Mouse (Mus musculus) midbrain, embryonic 13.5 days (tissue): Measurements from ENCODE around the gene Gak. TPM values are rescaled to one million over a fixed set of nuclear protein-coding genes. Genes with fewer than 3 reads are reported as not detected.
A peak's percentile ranks its signal among the peaks of the same experiment; 100 is the strongest.

Experiments used
- ATAC-seq: fragments of 200-750 bp; cut with Nextera tagmentation; 2 replicates; pipeline ENCODE4 v1.8.0; 2017; ENCODE audit warnings: mild to moderate bottlenecking, moderate TSS enrichment, moderate library complexity
- H3K27ac ChIP-seq: fragments of 300-500 bp; sonication (generic); 2 replicates; pipeline ENCODE4 v1.5.1; 2015; ENCODE audit warnings: inconsistent platforms, mild to moderate bottlenecking, moderate library complexity
- H3K27me3 ChIP-seq: fragments of 300-500 bp; sonication (generic); 2 replicates; pipeline ENCODE4 v1.6.1; 2015; ENCODE audit warnings: mild to moderate bottlenecking, inconsistent platforms
- H3K36me3 ChIP-seq: fragments of 300-500 bp; sonication (generic); 2 replicates; pipeline ENCODE4 v1.6.1; 2015; ENCODE audit warnings: mild to moderate bottlenecking, inconsistent platforms
- H3K4me1 ChIP-seq: fragments of 300-500 bp; sonication (generic); replicated peaks from 2 replicates; pipeline ENCODE4 v1.6.1; 2015; ENCODE audit warnings: inconsistent platforms
- H3K4me2 ChIP-seq: fragments of 300-500 bp; sonication (generic); replicated peaks from 2 replicates; pipeline ENCODE4 v1.6.1; 2015; ENCODE audit warnings: moderate library complexity, mild to moderate bottlenecking, inconsistent platforms
- H3K4me3 ChIP-seq: fragments of 300-500 bp; sonication (generic); replicated peaks from 2 replicates; pipeline ENCODE4 v1.5.1; 2015; ENCODE audit warnings: mild to moderate bottlenecking, inconsistent platforms
- H3K9ac ChIP-seq: fragments of 300-500 bp; sonication (generic); replicated peaks from 2 replicates; pipeline ENCODE4 v1.6.1; 2015; ENCODE audit warnings: mild to moderate bottlenecking, inconsistent platforms
- H3K9me3 ChIP-seq: fragments of 300-500 bp; sonication (generic); 2 replicates; pipeline ENCODE4 v1.6.1; 2016; ENCODE audit warnings: mild to moderate bottlenecking, inconsistent platforms
- WGBS: fragments of 180-500 bp; shearing (Covaris S2); methylation state at CpG from one replicate; pipeline ENCODE4 v1.1.7; 2015; 5-methylcytosine and 5-hydroxymethylcytosine counted together
- polyA plus RNA-seq: library from polyadenylated mRNA; unstranded; fragments of >200 nt; fragmentation: Nextera tagmentation; extraction: Ambion mirVana; gene quantifications from 2 replicates; pipeline ENCODE4 v1.2.1, GENCODE M21; 2015

The Gak gene
- polyA plus RNA-seq, 1 experiment from 2014 or later: 51.7 TPM

DNA sequence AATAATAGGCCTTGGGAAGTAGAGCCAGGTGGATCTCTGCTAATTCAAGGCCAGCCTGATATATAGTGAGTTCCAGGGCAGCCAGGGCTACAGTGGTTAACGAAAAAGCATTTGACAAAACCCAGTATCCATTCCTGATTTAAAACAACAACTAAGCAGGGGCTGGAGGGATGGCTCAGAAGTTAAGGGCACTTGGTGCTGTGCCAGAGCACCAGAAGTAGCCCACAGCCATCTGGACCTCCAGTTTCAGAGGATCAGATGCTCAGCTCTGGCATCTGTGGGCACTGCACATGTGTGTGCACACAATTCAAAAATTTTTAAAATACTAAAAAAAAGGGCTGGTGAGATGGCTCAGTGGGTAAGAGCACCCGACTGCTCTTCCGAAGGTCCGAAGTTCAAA is 4.1 kb upstream of the Gak start:
- ATAC-seq: no peak
- H3K27ac ChIP-seq: no peak overlapping the region
- H3K4me3 ChIP-seq: no peak overlapping the region
- no peaks in the 10 kb centered on the region for H3K36me3 ChIP-seq
- H3K4me1 ChIP-seq: peaks cover 12% of the 10 kb centered on the region
- no peak overlapping the region for H3K4me2 ChIP-seq
- no peak overlapping the region for H3K9ac ChIP-seq
- H3K9me3 ChIP-seq: no peaks in the 10 kb centered on the region
- WGBS: 93% methylated on average over 4 of the region's 4 CpGs
- no peaks in the 10 kb centered on the region for H3K27me3 ChIP-seq

DNA sequence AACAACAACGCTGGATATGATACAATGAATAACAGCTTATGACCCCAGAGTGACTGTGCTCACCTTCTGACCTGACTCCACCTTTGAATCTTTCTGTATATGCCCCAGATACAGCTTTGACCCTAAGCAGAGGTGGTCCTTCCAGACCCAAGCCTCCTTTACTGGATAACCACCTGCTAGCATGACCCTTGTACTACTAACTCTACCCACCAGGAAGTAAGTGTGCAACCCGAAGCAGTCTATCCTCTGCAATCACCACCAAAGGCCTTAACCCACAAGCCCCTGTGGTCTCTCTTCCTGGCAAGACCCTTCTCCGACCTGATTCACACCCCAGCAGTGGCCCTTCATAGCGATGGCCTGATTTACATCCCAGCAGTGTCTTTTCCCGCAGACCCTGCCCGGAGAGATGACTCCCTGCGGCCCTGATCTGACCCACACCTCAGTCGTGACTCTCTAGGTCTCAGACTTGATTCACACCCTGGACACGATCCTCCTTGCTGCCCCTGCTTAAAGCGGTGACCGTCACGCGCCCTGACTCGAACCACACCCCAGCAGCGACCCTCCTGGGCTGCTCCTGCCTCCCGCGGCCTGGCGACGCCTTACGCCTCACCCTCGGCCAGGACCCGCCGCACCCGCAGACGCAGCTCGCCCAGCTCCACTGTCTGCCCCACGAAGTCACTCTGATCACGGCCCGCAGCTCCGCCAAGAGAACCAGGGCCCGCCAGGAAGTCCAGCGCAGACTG is 493 bp downstream of the Gak start:
- Histone ChIP-seq H3K27me3 (no peaks in the 10 kb centered on the region), H3K4me2 (peak overlapping the region; percentile 96), H3K4me3 (peak overlapping the region; percentile 83), H3K4me1 (peaks cover 32% of the 10 kb centered on the region), H3K36me3 (peaks cover 6% of the 10 kb centered on the region), H3K9ac (peak overlapping the region; percentile 95), H3K27ac (peak overlapping the region; percentile 87), H3K9me3 (no peaks in the 10 kb centered on the region)
- peak; percentile 90 for ATAC-seq
- WGBS: 3% methylated on average over 32 of the region's 32 CpGs

DNA sequence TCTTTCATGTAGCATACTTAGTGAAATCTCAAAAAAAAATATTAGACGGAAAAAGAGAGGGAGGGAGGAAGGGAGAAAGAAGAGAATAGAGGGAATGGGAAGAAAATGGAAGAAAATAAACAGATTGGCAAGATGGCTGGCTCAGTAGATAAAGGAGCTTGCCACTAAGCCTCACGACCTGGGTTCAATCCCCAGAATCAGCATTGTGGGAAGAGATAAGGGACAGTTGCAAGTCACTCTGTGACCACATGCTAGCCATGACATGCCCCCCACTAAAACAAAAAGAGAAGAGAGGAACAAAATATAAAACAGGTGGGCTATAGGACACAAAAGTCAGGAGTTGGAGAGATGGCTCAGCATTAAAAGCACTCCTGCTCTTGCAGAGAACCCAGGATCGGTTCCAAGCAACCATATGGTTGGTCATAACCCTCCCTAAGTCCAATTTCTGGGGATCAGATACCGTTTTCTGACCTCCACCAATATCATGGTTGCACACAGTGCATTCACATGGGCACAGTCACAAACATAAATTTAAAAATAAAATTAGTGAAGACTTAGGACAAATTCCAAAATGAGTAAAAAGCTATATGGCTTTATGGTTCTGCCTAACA is 3.4 kb downstream of the Gak start:
- H3K4me1 ChIP-seq: peaks cover 32% of the 10 kb centered on the region
- no peak overlapping the region for H3K4me2 ChIP-seq
- 90% methylated on average over 4 of the region's 4 CpGs for WGBS
- no peak overlapping the region for H3K9ac ChIP-seq
- no peak overlapping the region for H3K27ac ChIP-seq
- no peaks in the 10 kb centered on the region for H3K27me3 ChIP-seq
- H3K9me3 ChIP-seq: no peaks in the 10 kb centered on the region
- H3K4me3 ChIP-seq: no peak overlapping the region
- no peak for ATAC-seq
- peaks cover 32% of the 10 kb centered on the region for H3K36me3 ChIP-seq

DNA sequence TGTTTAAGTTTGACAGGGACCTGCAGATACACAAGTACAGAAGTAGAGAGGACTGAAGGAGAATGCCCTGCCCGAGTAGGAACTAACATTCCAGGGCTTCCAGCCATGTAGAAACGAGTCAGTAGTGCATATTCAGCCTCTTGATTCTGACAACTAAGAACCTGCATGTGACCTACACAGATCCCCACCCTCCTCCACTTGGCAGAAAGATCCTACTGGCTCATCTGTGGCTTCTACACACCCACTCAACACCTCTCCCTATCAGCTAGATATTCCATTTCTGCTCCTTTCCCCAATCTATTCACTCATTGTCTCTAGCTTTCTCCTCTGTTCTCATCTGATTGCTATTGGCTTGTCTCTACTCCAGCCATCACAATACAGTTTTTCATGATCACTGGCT is 7.7 kb downstream of the Gak start:
- peaks cover 2% of the 10 kb centered on the region for H3K4me1 ChIP-seq
- no peaks in the 10 kb centered on the region for H3K27me3 ChIP-seq
- ATAC-seq: no peak
- peaks cover 59% of the 10 kb centered on the region for H3K36me3 ChIP-seq
- H3K4me2 ChIP-seq: no peak overlapping the region
- no peak overlapping the region for H3K9ac ChIP-seq
- no peak overlapping the region for H3K4me3 ChIP-seq
- H3K27ac ChIP-seq: no peak overlapping the region
- WGBS: 92% methylated on average over 2 of the region's 2 CpGs
- H3K9me3 ChIP-seq: no peaks in the 10 kb centered on the region

DNA sequence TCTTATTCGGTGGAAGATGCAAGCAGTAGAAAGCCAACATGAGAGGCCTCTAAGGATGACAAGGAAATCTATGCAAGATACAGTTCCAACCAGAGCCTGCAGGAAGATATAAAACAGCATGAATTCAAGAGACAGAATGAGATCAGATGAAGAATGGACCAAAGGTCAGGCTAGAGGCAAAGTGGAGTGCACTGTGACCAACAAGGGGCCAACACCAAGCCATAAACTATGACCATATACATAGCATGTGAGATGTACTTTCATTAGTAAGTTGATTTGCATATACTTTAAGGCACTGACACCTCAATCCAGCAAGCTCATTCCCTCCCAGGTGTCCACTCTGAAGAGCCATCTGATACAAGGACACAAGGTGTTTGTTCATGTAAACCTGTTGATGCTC is 19.1 kb downstream of the Gak start:
- H3K9me3 ChIP-seq: no peaks in the 10 kb centered on the region
- ATAC-seq: no peak
- H3K4me1 ChIP-seq: no peaks in the 10 kb centered on the region
- H3K27ac ChIP-seq: no peak overlapping the region
- H3K27me3 ChIP-seq: no peaks in the 10 kb centered on the region
- H3K4me2 ChIP-seq: no peak overlapping the region
- no peak overlapping the region for H3K4me3 ChIP-seq
- H3K9ac ChIP-seq: no peak overlapping the region
- peaks cover 96% of the 10 kb centered on the region for H3K36me3 ChIP-seq
- WGBS: 98% methylated on average over 1 of the region's 1 CpGs

DNA sequence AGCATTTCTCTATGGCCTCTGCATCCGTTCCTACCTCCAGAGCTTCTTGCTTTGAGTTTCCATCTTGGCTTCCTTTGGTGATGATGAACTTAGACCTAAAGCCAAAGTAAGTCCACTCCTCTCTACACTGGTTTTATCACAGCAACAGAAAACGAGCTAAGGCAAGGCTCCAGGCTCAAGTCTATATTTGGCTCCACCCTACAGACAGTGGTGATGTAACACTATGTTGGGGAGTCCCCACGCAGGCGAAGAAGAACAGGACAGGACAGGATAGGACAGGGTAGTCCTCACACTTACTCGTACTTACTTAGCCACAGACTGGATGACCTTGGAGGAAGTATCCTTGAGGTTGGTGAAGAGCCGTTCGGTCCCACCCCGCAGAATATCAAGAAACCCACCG is 27.0 kb downstream of the Gak start:
- Histone ChIP-seq H3K4me1 (no peaks in the 10 kb centered on the region), H3K27me3 (no peaks in the 10 kb centered on the region), H3K27ac (no peak overlapping the region), H3K9ac (no peak overlapping the region), H3K9me3 (no peaks in the 10 kb centered on the region), H3K36me3 (peaks cover 94% of the 10 kb centered on the region), H3K4me3 (no peak overlapping the region), H3K4me2 (no peak overlapping the region)
- no peak for ATAC-seq
- 93% methylated on average over 9 of the region's 9 CpGs for WGBS

DNA sequence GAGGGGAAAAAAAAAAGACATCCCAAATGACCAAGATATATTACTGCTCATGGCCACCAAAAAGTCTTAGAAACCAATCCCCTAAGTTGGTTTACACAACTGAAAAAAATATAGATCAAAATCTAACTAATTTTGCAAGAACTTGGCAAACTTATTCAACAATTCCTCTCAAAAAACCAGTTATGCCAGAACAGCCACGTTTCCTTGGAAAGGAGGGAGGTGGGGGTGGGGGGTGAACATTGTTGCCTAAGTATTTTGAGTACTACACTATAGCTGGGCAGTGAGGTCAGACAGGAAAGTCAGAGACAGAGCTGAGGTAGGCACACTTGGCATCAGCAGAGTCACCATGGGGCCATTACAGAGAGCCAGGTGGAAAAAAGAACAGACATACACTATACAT is 29.6 kb downstream of the Gak start:
- Histone ChIP-seq H3K27me3 (no peaks in the 10 kb centered on the region), H3K4me3 (no peak overlapping the region), H3K27ac (no peak overlapping the region), H3K36me3 (peaks cover 94% of the 10 kb centered on the region), H3K4me2 (no peak overlapping the region), H3K9ac (no peak overlapping the region), H3K9me3 (no peaks in the 10 kb centered on the region), H3K4me1 (no peaks in the 10 kb centered on the region)
- WGBS: 100% methylated on average over 1 of the region's 1 CpGs
- no peak for ATAC-seq

DNA sequence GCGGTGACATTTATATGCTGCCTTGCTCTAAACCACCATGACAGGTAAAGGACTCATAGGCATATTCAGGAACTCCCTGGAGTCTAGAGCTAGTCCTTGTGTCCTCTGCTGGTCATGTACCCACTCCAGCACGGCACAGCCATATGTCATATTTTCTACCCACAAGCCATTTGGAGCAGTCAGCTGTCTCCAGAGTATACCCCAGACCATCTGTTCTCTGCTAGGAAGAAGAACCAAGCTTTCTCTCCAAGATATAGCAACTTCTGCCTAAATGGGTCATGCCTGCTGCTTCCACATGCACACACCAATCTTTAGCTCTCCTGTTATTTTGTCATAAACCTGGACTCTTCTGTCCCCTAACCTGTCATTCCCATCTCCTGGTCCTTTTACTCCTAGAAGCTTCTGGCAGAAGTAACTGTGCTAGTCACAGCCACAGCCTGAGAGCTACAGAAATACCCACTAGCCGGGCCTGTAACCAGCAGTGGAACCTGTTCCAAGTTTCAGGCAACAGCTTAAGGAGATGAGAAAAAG is 48.1 kb downstream of the Gak start:
- no peak for ATAC-seq
- Histone ChIP-seq H3K9me3 (no peaks in the 10 kb centered on the region), H3K9ac (no peak overlapping the region), H3K27ac (no peak overlapping the region), H3K4me2 (no peak overlapping the region), H3K4me3 (no peak overlapping the region), H3K36me3 (peaks cover 88% of the 10 kb centered on the region), H3K27me3 (no peaks in the 10 kb centered on the region), H3K4me1 (no peaks in the 10 kb centered on the region)
- WGBS: 92% methylated on average over 3 of the region's 3 CpGs

DNA sequence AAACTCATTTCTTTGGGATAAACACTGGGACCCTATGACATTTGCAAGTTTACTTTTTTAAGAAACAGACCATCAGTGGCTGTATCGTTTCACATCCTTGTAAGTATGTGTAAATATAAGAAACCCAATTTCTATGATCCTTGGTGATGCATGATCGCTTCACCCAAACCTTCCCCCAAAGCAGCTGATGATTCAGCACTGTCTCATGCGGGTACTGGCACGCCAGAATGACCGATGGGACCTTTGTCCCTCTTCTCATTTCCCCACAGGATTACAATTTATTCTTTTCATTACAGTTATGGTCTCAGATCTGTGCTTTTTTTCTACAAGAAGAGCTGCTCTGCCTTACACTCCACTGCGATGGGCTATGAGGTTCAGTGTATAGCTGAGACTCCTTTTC is 56.5 kb downstream of the Gak start:
- ATAC-seq: no peak
- H3K4me2 ChIP-seq: no peak overlapping the region
- WGBS: 94% methylated on average over 6 of the region's 6 CpGs
- no peaks in the 10 kb centered on the region for H3K27me3 ChIP-seq
- no peak overlapping the region for H3K4me3 ChIP-seq
- H3K27ac ChIP-seq: no peak overlapping the region
- no peaks in the 10 kb centered on the region for H3K9me3 ChIP-seq
- H3K4me1 ChIP-seq: no peaks in the 10 kb centered on the region
- H3K36me3 ChIP-seq: peaks cover 98% of the 10 kb centered on the region
- no peak overlapping the region for H3K9ac ChIP-seq

DNA sequence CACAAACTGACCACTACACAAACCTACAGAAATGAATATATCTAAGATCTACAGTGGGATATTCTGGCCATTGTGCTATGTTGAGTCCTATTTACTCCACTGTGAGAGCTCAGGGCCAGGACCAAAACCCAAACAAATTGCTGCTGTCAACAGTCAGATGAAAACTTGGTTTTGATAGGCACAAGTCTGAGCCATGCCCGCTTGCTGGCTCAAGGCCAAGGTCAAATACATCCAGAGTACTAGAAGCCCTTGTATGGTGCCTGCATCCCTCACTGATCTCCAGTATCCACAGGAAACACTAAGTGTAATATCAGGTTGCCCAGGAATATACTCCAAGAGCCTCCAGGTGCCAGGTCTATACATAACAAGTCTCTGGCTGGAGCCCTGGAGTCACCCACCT is 58.6 kb downstream of the Gak start:
- Histone ChIP-seq H3K27me3 (no peaks in the 10 kb centered on the region), H3K36me3 (peaks cover 97% of the 10 kb centered on the region), H3K9me3 (no peaks in the 10 kb centered on the region), H3K9ac (no peak overlapping the region), H3K4me1 (no peaks in the 10 kb centered on the region), H3K4me3 (no peak overlapping the region), H3K27ac (no peak overlapping the region), H3K4me2 (no peak overlapping the region)
- 85% methylated on average over 1 of the region's 1 CpGs for WGBS
- ATAC-seq: no peak

DNA sequence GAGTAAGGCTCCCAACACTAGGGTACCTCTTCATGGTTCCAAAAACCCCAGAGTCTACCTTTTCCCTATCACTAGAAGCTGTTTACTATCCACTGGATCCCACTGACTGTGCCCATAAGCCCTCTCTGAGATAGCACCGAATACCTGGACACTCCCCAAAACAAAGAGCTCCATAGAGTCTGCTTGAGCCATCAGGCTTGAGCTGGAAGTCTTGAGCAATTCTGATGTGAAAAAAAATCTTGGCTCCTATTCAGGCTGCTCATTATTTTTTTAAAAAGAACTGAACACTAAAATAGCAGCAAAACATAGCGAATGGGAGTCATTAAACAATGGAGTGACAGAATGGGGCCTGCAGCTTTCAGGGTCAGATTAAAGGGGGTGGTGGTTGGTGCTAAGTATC is 62.5 kb downstream of the Gak start:
- no peaks in the 10 kb centered on the region for H3K4me1 ChIP-seq
- no peak for ATAC-seq
- WGBS: 99% methylated on average over 2 of the region's 2 CpGs
- no peak overlapping the region for H3K9ac ChIP-seq
- H3K36me3 ChIP-seq: peaks cover 68% of the 10 kb centered on the region
- H3K4me3 ChIP-seq: no peak overlapping the region
- H3K9me3 ChIP-seq: no peaks in the 10 kb centered on the region
- no peaks in the 10 kb centered on the region for H3K27me3 ChIP-seq
- no peak overlapping the region for H3K4me2 ChIP-seq
- no peak overlapping the region for H3K27ac ChIP-seq

DNA sequence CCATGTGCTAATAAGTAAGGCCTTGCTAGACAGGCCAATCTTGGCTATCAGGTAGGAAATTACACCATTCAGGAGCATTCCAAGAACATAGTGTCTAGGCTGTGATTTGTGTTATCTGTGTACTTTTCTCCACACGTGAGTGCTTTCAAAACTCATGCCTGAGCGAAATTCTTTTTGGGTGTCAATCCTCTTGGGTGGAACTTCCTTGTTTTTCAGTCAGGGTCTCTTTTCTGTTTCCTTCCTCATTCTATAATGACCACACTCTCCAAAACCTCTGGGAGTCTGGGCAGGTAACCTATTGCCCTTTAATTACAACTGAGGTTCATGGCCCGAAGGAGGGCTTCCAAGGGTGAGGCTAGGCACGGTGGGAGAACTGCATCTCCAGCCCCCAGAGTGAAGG is 63.0 kb downstream of the Gak start:
- Histone ChIP-seq H3K9me3 (no peaks in the 10 kb centered on the region), H3K4me1 (no peaks in the 10 kb centered on the region), H3K27me3 (no peaks in the 10 kb centered on the region), H3K4me3 (no peak overlapping the region), H3K36me3 (peaks cover 62% of the 10 kb centered on the region), H3K4me2 (no peak overlapping the region), H3K9ac (no peak overlapping the region), H3K27ac (no peak overlapping the region)
- no peak for ATAC-seq
- 96% methylated on average over 4 of the region's 4 CpGs for WGBS
